Mouse (Mus musculus): ENCODE measurements at regions not wholly inside any gene's neighbourhood (a gene's known extent, or its start where the extent isn't known, plus 50 kb on each side); places are given as distances from the start of the nearest gene placed in this dataset.

GRCm38 (mm10) chr6:11709465-11709864, 197.8 kb downstream of the Ndufa4 start:
- no peak for TF ChIP-seq CTCF (IDR thresholded peaks at IDR 0.05; ENCODE audit: low read depth)
- TF ChIP-seq EP300 (IDR thresholded peaks at IDR 0.05; ENCODE audit: low read depth): no peak

Measured in heart, postnatal 0 days (tissue).